Mouse (Mus musculus) heart, embryonic 15.5 days (tissue): Measurements from ENCODE around the gene Prpf19. TPM values are rescaled to one million over a fixed set of nuclear protein-coding genes. Genes with fewer than 3 reads are reported as not detected.

Source experiments
- ATAC-seq: fragments of 200-750 bp; cut with Nextera tagmentation; replicated peaks from 2 replicates; pipeline ENCODE4 v1.8.0; 2017; ENCODE audit warnings: low read depth, moderate TSS enrichment; ENCODE audit not compliant: insufficient number of reproducible peaks, insufficient read depth, low FRiP score
- H3K27ac ChIP-seq: fragments of 300-500 bp; sonication (generic); 2 replicates; pipeline ENCODE4 v1.5.1; 2015; ENCODE audit warnings: mild to moderate bottlenecking, inconsistent platforms
- H3K27me3 ChIP-seq: fragments of 300-500 bp; sonication (generic); 2 replicates; pipeline ENCODE4 v1.6.1; 2015; ENCODE audit warnings: inconsistent platforms
- H3K36me3 ChIP-seq: fragments of 300-500 bp; sonication (generic); 2 replicates; pipeline ENCODE4 v1.6.1; 2015; ENCODE audit warnings: mild to moderate bottlenecking, inconsistent platforms
- H3K4me1 ChIP-seq: fragments of 300-500 bp; sonication (generic); replicated peaks from 2 replicates; pipeline ENCODE4 v1.6.1; 2015; ENCODE audit warnings: inconsistent platforms
- H3K4me2 ChIP-seq: fragments of 300-500 bp; sonication (generic); 2 replicates; pipeline ENCODE4 v1.6.1; 2015; ENCODE audit warnings: inconsistent platforms, mild to moderate bottlenecking, moderate library complexity
- H3K4me3 ChIP-seq: fragments of 300-500 bp; sonication (generic); 2 replicates; pipeline ENCODE4 v1.5.1; 2015; ENCODE audit warnings: mild to moderate bottlenecking, inconsistent platforms
- H3K9ac ChIP-seq: fragments of 300-500 bp; sonication (generic); 2 replicates; pipeline ENCODE4 v1.6.1; 2015; ENCODE audit warnings: mild to moderate bottlenecking, inconsistent platforms
- H3K9me3 ChIP-seq: fragments of 300-500 bp; sonication (generic); replicated peaks from 2 replicates; pipeline ENCODE4 v1.6.1; 2016; ENCODE audit warnings: inconsistent platforms
- WGBS: fragments of 180-500 bp; shearing (Covaris S2); methylation state at CpG from one replicate; pipeline ENCODE4 v1.1.7; 2015; ENCODE audit warnings: mixed read lengths; 5-methylcytosine and 5-hydroxymethylcytosine counted together
- polyA plus RNA-seq: library from polyadenylated mRNA; unstranded; fragments of >200 nt; fragmentation: Nextera tagmentation; extraction: Ambion mirVana; gene quantifications from 2 replicates; pipeline ENCODE4 v1.2.1, GENCODE M21; 2015

Gene Prpf19
- polyA plus RNA-seq, 1 experiment from 2014 or later = 29.4 TPM

- WGBS = 19% methylated on average over 37 of the region's 37 CpGs
- no peak overlapping the region for H3K27ac ChIP-seq
- peaks cover 7% of the 10 kb centered on the region; the same call in 1 of the 2 replicates for H3K27me3 ChIP-seq
- peak overlapping the region; percentile 75 for H3K4me2 ChIP-seq
- ATAC-seq = peak; percentile 73; the same call in 1 of the 2 replicates
- H3K4me1 ChIP-seq = peaks cover 24% of the 10 kb centered on the region
- H3K9me3 ChIP-seq = no peaks in the 10 kb centered on the region
- H3K4me3 ChIP-seq = peak overlapping the region; percentile 40
- H3K9ac ChIP-seq = peak overlapping the region; percentile 38; the same call in 1 of the 2 replicates
- peaks cover 32% of the 10 kb centered on the region for H3K36me3 ChIP-seq
Observed at GRCm38 (mm10) chr19:10940097-10940800, 45.2 kb downstream of the Prpf19 start.

- peaks cover 24% of the 10 kb centered on the region for H3K4me1 ChIP-seq
- 10% methylated on average over 40 of the region's 40 CpGs for WGBS
- peak overlapping the region; percentile 40 for H3K4me3 ChIP-seq
- H3K9ac ChIP-seq = peak overlapping the region; percentile 38
- ATAC-seq = peak; percentile 37
- H3K27ac ChIP-seq = no peak overlapping the region
- peak overlapping the region; percentile 75 for H3K4me2 ChIP-seq
- peaks cover 32% of the 10 kb centered on the region for H3K36me3 ChIP-seq
- no peaks in the 10 kb centered on the region for H3K9me3 ChIP-seq
- peaks cover 7% of the 10 kb centered on the region; the same call in 1 of the 2 replicates for H3K27me3 ChIP-seq
Observed at GRCm38 (mm10) chr19:10940801-10941457, 45.9 kb downstream of the Prpf19 start.

- H3K36me3 ChIP-seq = peaks cover 32% of the 10 kb centered on the region
- WGBS = 70% methylated on average over 3 of the region's 3 CpGs
- H3K4me1 ChIP-seq = peaks cover 36% of the 10 kb centered on the region
Observed at GRCm38 (mm10) chr19:10943955-10944354, 48.9 kb downstream of the Prpf19 start.

GRCm38 (mm10) chr19:10946506-10946905 lies 51.5 kb downstream of the Prpf19 start:
- peaks cover 32% of the 10 kb centered on the region for H3K36me3 ChIP-seq
- peaks cover 33% of the 10 kb centered on the region for H3K4me1 ChIP-seq
- H3K9me3 ChIP-seq = no peaks in the 10 kb centered on the region
- H3K27ac ChIP-seq = no peak overlapping the region
- no peak overlapping the region for H3K9ac ChIP-seq
- peak overlapping the region; percentile 99; the same call in 1 of the 2 replicates for H3K4me2 ChIP-seq
- no peak overlapping the region; the same call in 1 of the 2 replicates for H3K4me3 ChIP-seq
- no peaks in the 10 kb centered on the region for H3K27me3 ChIP-seq
- 73% methylated on average over 3 of the region's 3 CpGs for WGBS
- no peak for ATAC-seq

More at GRCm38 (mm10) chr19:10943955-10944354, 48.9 kb downstream of the Prpf19 start:
- H3K4me3 ChIP-seq = no peak overlapping the region
- no peak overlapping the region for H3K27ac ChIP-seq
- peaks cover under 1% of the 10 kb centered on the region; the same call in 1 of the 2 replicates for H3K27me3 ChIP-seq
- no peak for ATAC-seq
- H3K9me3 ChIP-seq = no peaks in the 10 kb centered on the region
- H3K4me2 ChIP-seq = no peak overlapping the region
- no peak overlapping the region for H3K9ac ChIP-seq

- peak overlapping the region; percentile 99 for H3K4me2 ChIP-seq
- no peaks in the 10 kb centered on the region for H3K27me3 ChIP-seq
- no peak for ATAC-seq
- peak overlapping the region; percentile 68 for H3K4me3 ChIP-seq
- peak overlapping the region; percentile 79; the same call in 1 of the 2 replicates for H3K9ac ChIP-seq
- H3K4me1 ChIP-seq = peaks cover 40% of the 10 kb centered on the region
- no peak overlapping the region for H3K27ac ChIP-seq
- 87% methylated on average over 5 of the region's 5 CpGs for WGBS
- H3K9me3 ChIP-seq = no peaks in the 10 kb centered on the region
- peaks cover 31% of the 10 kb centered on the region for H3K36me3 ChIP-seq
Observed at GRCm38 (mm10) chr19:10947219-10947618, 52.2 kb downstream of the Prpf19 start.

- peak overlapping the region; percentile 99 for H3K4me2 ChIP-seq
- H3K4me1 ChIP-seq = peaks cover 47% of the 10 kb centered on the region
- peak overlapping the region; percentile 68 for H3K4me3 ChIP-seq
- H3K36me3 ChIP-seq = peaks cover 19% of the 10 kb centered on the region
- H3K27ac ChIP-seq = no peak overlapping the region
- 0% methylated on average over 20 of the region's 20 CpGs for WGBS
- ATAC-seq = no peak
- H3K9me3 ChIP-seq = no peaks in the 10 kb centered on the region
- H3K27me3 ChIP-seq = no peaks in the 10 kb centered on the region
- H3K9ac ChIP-seq = peak overlapping the region; percentile 79
Observed at GRCm38 (mm10) chr19:10948416-10948815, 53.4 kb downstream of the Prpf19 start.

GRCm38 (mm10) chr19:10949112-10949511 lies 54.1 kb downstream of the Prpf19 start, which contains the start of gene Ccdc86:
Ccdc86 (minus strand) TSS chr19:10949266.
- ATAC-seq = peak; percentile 94
- peak within 1 kb of the TSS; percentile 35 for H3K27ac ChIP-seq
- H3K4me2 ChIP-seq = peak within 1 kb of the TSS; percentile 99
- H3K9ac ChIP-seq = peak within 1 kb of the TSS; percentile 79
- H3K9me3 ChIP-seq = no peaks in the 10 kb centered on the region
- peaks cover 47% of the 10 kb centered on the region for H3K4me1 ChIP-seq
- H3K27me3 ChIP-seq = no peaks in the 10 kb centered on the region
- 0% methylated on average over 30 of the region's 30 CpGs for WGBS
- H3K4me3 ChIP-seq = peak within 1 kb of the TSS; percentile 68
- peaks cover 12% of the 10 kb centered on the region for H3K36me3 ChIP-seq

GRCm38 (mm10) chr19:10949558-10949957 lies 54.5 kb downstream of the Prpf19 start:
- ATAC-seq = no peak
- 31% methylated on average over 9 of the region's 9 CpGs for WGBS

GRCm38 (mm10) chr19:10952021-10952939 lies 57.2 kb downstream of the Prpf19 start:
- Histone ChIP-seq H3K9me3 (no peaks in the 10 kb centered on the region), H3K27me3 (no peaks in the 10 kb centered on the region; the same call in 1 of the 2 replicates), H3K4me1 (peaks cover 35% of the 10 kb centered on the region), H3K27ac (peak overlapping the region; percentile 73), H3K36me3 (no peaks in the 10 kb centered on the region), H3K4me3 (no peak overlapping the region), H3K9ac (no peak overlapping the region), H3K4me2 (peak overlapping the region; percentile 35)
- WGBS = 32% methylated on average over 11 of the region's 11 CpGs
- peak; percentile 63 for ATAC-seq

More at GRCm38 (mm10) chr19:10949558-10949957, 54.5 kb downstream of the Prpf19 start:
- peaks cover 47% of the 10 kb centered on the region for H3K4me1 ChIP-seq
- H3K9me3 ChIP-seq = no peaks in the 10 kb centered on the region
- H3K27me3 ChIP-seq = no peaks in the 10 kb centered on the region
- H3K36me3 ChIP-seq = peaks cover 7% of the 10 kb centered on the region
- no peak overlapping the region for H3K9ac ChIP-seq
- H3K4me3 ChIP-seq = peak overlapping the region; percentile 68
- H3K27ac ChIP-seq = peak overlapping the region; percentile 35
- peak overlapping the region; percentile 99 for H3K4me2 ChIP-seq
